Mouse (Mus musculus) MEL (cell line): ENCODE results near the gene Gal. TPM values are rescaled to one million over a fixed set of nuclear protein-coding genes. Genes with fewer than 3 reads are reported as not detected.

ENCODE experiments used
- DNase-seq: peaks from one replicate; pipeline ENCODE4 v3.0.0; 2011; ENCODE audit warnings: low read depth, low spot score
- H3K27ac ChIP-seq: 2 replicates; pipeline ENCODE4 v1.5.1; 2012; ENCODE audit warnings: low read depth, mild to moderate bottlenecking, control low read depth, low read length, moderate library complexity; ENCODE audit not compliant: control insufficient read depth
- H3K27me3 ChIP-seq, 2 experiments: fragments of 150-350 bp in 1 of 2; sonication (generic) in 1 of 2; 2 replicates each; pipeline ENCODE4 v1.6.1; 2012; ENCODE audit warnings: low read length in 2 of 2, mild to moderate bottlenecking in 2 of 2, improper control_type of control experiment in 1 of 2, moderate library complexity in 1 of 2; ENCODE audit not compliant: insufficient read depth in 2 of 2, control insufficient read depth in 1 of 2
- H3K36me3 ChIP-seq, 2 experiments: 2 replicates each; pipeline ENCODE4 v1.6.1; 2012 to 2014; ENCODE audit warnings: low read length in 2 of 2, improper control_type of control experiment in 1 of 2, inconsistent platforms in 1 of 2, mild to moderate bottlenecking in 1 of 2; ENCODE audit not compliant: insufficient read depth in 2 of 2, control insufficient read depth in 1 of 2
- H3K4me1 ChIP-seq, 2 experiments: fragments of 150-350 bp in 1 of 2; sonication (generic) in 1 of 2; 2 replicates each; pipeline ENCODE4 v1.6.1; 2012; ENCODE audit warnings: low read length in 2 of 2, improper control_type of control experiment in 1 of 2, mild to moderate bottlenecking in 1 of 2; ENCODE audit not compliant: insufficient read depth in 2 of 2, control insufficient read depth in 1 of 2
- H3K4me3 ChIP-seq, 2 experiments: fragments of 150-350 bp in 1 of 2; sonication (generic) in 1 of 2; 2 replicates each; pipeline ENCODE4 v1.5.1; 2012; ENCODE audit warnings: low read depth in 2 of 2, low read length in 2 of 2, mild to moderate bottlenecking in 2 of 2, moderate library complexity in 2 of 2, control low read depth in 1 of 2, improper control_type of control experiment in 1 of 2; ENCODE audit not compliant: control insufficient read depth in 1 of 2, insufficient read depth in 1 of 2
- H3K79me2 ChIP-seq: 2 replicates; pipeline ENCODE4 v1.6.1; 2012; ENCODE audit warnings: mild to moderate bottlenecking, low read length, moderate library complexity; ENCODE audit not compliant: control insufficient read depth, poor library complexity, insufficient read depth
- H3K9ac ChIP-seq: 2 replicates; pipeline ENCODE4 v1.6.1; 2012; ENCODE audit warnings: low read depth, mild to moderate bottlenecking, control low read depth, low read length, moderate library complexity; ENCODE audit not compliant: control insufficient read depth, poor library complexity, severe bottlenecking
- H3K9me3 ChIP-seq: fragments of 150-350 bp; sonication (generic); replicated peaks from 2 replicates; pipeline ENCODE4 v1.6.1; 2012; ENCODE audit warnings: mild to moderate bottlenecking, low read length, improper control_type of control experiment, moderate library complexity; ENCODE audit not compliant: insufficient read depth
- BHLHE40 ChIP-seq: IDR thresholded peaks from 2 replicates; pipeline ENCODE4 v1.6.1; 2012; ENCODE audit warnings: low read depth, mild to moderate bottlenecking, inconsistent platforms, low read length, improper control_type of control experiment, borderline replicate concordance
- CHD1 ChIP-seq: IDR thresholded peaks from 2 replicates; pipeline ENCODE4 v1.6.1; 2012; ENCODE audit warnings: low read depth, mild to moderate bottlenecking, inconsistent platforms, low read length, improper control_type of control experiment
- CHD2 ChIP-seq: IDR thresholded peaks from 2 replicates; pipeline ENCODE4 v1.6.1; 2011; ENCODE audit warnings: low read length, improper control_type of control experiment
- CTCF ChIP-seq, 3 experiments: IDR thresholded peaks in 2 of 3; conservative IDR thresholded peaks in 1 of 3; 2 replicates each; pipeline ENCODE4 v1.5.1; 2011 to 2012; ENCODE audit warnings: low read length in 3 of 3, low read depth in 2 of 3, mild to moderate bottlenecking in 2 of 3, improper control_type of control experiment in 1 of 3, inconsistent platforms in 1 of 3, mixed read lengths in 1 of 3, moderate library complexity in 1 of 3; ENCODE audit not compliant: control insufficient read depth in 1 of 3, insufficient read depth in 1 of 3, poor library complexity in 1 of 3, severe bottlenecking in 1 of 3
- ELF1 ChIP-seq: IDR thresholded peaks from 2 replicates; pipeline ENCODE4 v1.6.1; 2014; ENCODE audit warnings: low read depth, mild to moderate bottlenecking, inconsistent platforms, low read length, improper control_type of control experiment, moderate library complexity
- GABPA ChIP-seq: IDR thresholded peaks from 2 replicates; pipeline ENCODE4 v1.6.1; 2012; ENCODE audit warnings: low read depth, mild to moderate bottlenecking, inconsistent platforms, low read length, improper control_type of control experiment, moderate library complexity
- GATA1 ChIP-seq: IDR thresholded peaks from 2 replicates; pipeline ENCODE4 v1.6.1; 2011; ENCODE audit warnings: low read depth, low read length, improper control_type of control experiment
- HCFC1 ChIP-seq: IDR thresholded peaks from 2 replicates; pipeline ENCODE4 v1.6.1; 2012; ENCODE audit warnings: low read depth, mild to moderate bottlenecking, inconsistent platforms, low read length, improper control_type of control experiment, moderate library complexity
- JUND ChIP-seq: IDR thresholded peaks from 2 replicates; pipeline ENCODE4 v1.6.1; 2011; ENCODE audit warnings: low read depth, mild to moderate bottlenecking, improper control_type of control experiment, low read length
- MAZ ChIP-seq: IDR thresholded peaks from 2 replicates; pipeline ENCODE4 v1.6.1; 2012; ENCODE audit warnings: low read depth, mild to moderate bottlenecking, inconsistent platforms, low read length, improper control_type of control experiment
- MEF2A ChIP-seq: IDR thresholded peaks from 2 replicates; pipeline ENCODE4 v1.6.1; 2014; ENCODE audit warnings: low read depth, mild to moderate bottlenecking, inconsistent platforms, low read length, improper control_type of control experiment; ENCODE audit not compliant: poor library complexity, insufficient replicate concordance, severe bottlenecking; ENCODE audit errors: extremely low read depth
- MXI1 ChIP-seq: IDR thresholded peaks from 2 replicates; pipeline ENCODE4 v1.6.1; 2011; ENCODE audit warnings: mild to moderate bottlenecking, low read depth, low read length, improper control_type of control experiment
- MYB ChIP-seq: IDR thresholded peaks from 2 replicates; pipeline ENCODE4 v1.6.1; 2011; ENCODE audit warnings: mild to moderate bottlenecking, low read depth, low read length, improper control_type of control experiment
- MYC ChIP-seq: IDR thresholded peaks from 2 replicates; pipeline ENCODE4 v1.6.1; 2011; ENCODE audit warnings: low read depth, mild to moderate bottlenecking, low read length, improper control_type of control experiment, moderate library complexity
- POLR2A ChIP-seq, 2 experiments: IDR thresholded peaks; 2 replicates each; pipeline ENCODE4 v1.6.1; 2011 to 2012; ENCODE audit warnings: low read length in 2 of 2, mild to moderate bottlenecking in 2 of 2, control low read depth in 1 of 2, improper control_type of control experiment in 1 of 2, low read depth in 1 of 2, moderate library complexity in 1 of 2; ENCODE audit not compliant: control insufficient read depth in 1 of 2, insufficient read depth in 1 of 2, poor library complexity in 1 of 2
- POLR2AphosphoS2 ChIP-seq: IDR thresholded peaks from 2 replicates; pipeline ENCODE4 v1.6.1; 2011; ENCODE audit warnings: low read length, improper control_type of control experiment
- POLR2AphosphoS5 ChIP-seq: IDR thresholded peaks from 2 replicates; pipeline ENCODE4 v1.6.1; 2012; ENCODE audit warnings: low read depth, borderline replicate concordance, mild to moderate bottlenecking, inconsistent platforms, low read length, moderate library complexity, mixed read lengths
- RAD21 ChIP-seq: IDR thresholded peaks from 2 replicates; pipeline ENCODE4 v1.6.1; 2011; ENCODE audit warnings: mild to moderate bottlenecking, low read depth, low read length, improper control_type of control experiment
- RCOR1 ChIP-seq: IDR thresholded peaks from 2 replicates; pipeline ENCODE4 v1.6.1; 2012; ENCODE audit warnings: low read depth, mild to moderate bottlenecking, inconsistent platforms, low read length, improper control_type of control experiment
- SMC3 ChIP-seq: IDR thresholded peaks from 2 replicates; pipeline ENCODE4 v1.6.1; 2011; ENCODE audit warnings: low read depth, low read length, improper control_type of control experiment
- TBP ChIP-seq: IDR thresholded peaks from 2 replicates; pipeline ENCODE4 v1.8.0; 2011; ENCODE audit warnings: low read depth, low read length, improper control_type of control experiment
- TCF12 ChIP-seq: IDR thresholded peaks from 2 replicates; pipeline ENCODE4 v1.6.1; 2014; ENCODE audit warnings: low read depth, mild to moderate bottlenecking, inconsistent platforms, low read length, improper control_type of control experiment, moderate library complexity
- USF2 ChIP-seq, 2 experiments: IDR thresholded peaks; 2 replicates each; pipeline ENCODE4 v1.6.1; 2011 to 2012; ENCODE audit warnings: improper control_type of control experiment in 2 of 2, low read length in 2 of 2, borderline replicate concordance in 1 of 2, inconsistent platforms in 1 of 2, low read depth in 1 of 2, mild to moderate bottlenecking in 1 of 2; ENCODE audit not compliant: insufficient read depth in 1 of 2
- ZC3H11A ChIP-seq: IDR thresholded peaks from 2 replicates; pipeline ENCODE4 v1.6.1; 2012; ENCODE audit warnings: low read depth, mild to moderate bottlenecking, inconsistent platforms, low read length, improper control_type of control experiment
- ZKSCAN1 ChIP-seq: IDR thresholded peaks from 2 replicates; pipeline ENCODE4 v1.6.1; 2012; ENCODE audit warnings: low read depth, mild to moderate bottlenecking, inconsistent platforms, low read length, improper control_type of control experiment, moderate library complexity
- ZNF384 ChIP-seq: IDR thresholded peaks from 2 replicates; pipeline ENCODE4 v1.6.1; 2012; ENCODE audit warnings: low read depth, mild to moderate bottlenecking, inconsistent platforms, low read length, improper control_type of control experiment
- polyA plus RNA-seq, 2 experiments: library from polyadenylated mRNA; stranded (reverse) in 1 of 2; unstranded in 1 of 2; fragments of >175 nt in 1 of 2; fragments of >200 nt in 1 of 2; gene quantifications; 2 replicates each; pipeline versions ENCODE4 v1.2.1 to v1.2.4; 2012; ENCODE audit warnings: low replicate concordance in 2 of 2, low read depth in 1 of 2; ENCODE audit not compliant: insufficient read length in 2 of 2, insufficient read depth in 1 of 2, missing spikeins in 1 of 2
- total RNA-seq: library from RNA; depleted of rRNA; stranded (reverse); fragments of 300-350 nt; gene quantifications from 2 replicates; pipeline ENCODE4 v1.2.3, GENCODE M21; 2012

Gal gene
- total and polyA plus RNA-seq, 3 experiments = not detected

DNA sequence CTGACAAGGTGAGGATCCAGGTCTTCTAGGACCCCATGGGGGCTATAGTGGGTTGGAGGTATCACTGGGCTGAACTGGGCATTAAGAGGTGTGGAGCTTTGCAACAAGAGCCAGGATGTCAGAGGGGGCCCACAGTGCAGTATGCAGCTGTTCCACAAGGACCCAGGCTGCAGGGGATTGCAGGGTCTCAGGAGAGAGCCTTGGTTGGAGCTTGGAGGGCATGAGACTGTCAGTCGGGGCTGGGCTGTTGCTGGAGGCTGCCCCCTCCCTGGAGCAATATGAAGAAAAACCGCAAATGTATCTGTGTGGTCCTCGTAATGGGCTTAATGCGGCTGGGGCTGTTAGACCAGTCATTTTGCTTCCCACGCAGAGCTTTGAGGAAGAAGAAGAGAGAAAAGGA, 26.3 kb upstream of the Gal start:
- no peaks in the 10 kb centered on the region for H3K9me3 ChIP-seq
- H3K4me3 ChIP-seq = no peak overlapping the region
- H3K4me1 ChIP-seq = no peaks in the 10 kb centered on the region
- TF ChIP-seq POLR2AphosphoS2 (no peak), USF2 (IDR thresholded peaks at IDR 0.05; ENCODE audit: borderline replicate concordance in 1 of 2, insufficient read depth in 1 of 2, low read depth in 1 of 2, low read length in 2 of 2) (no peak), CHD2 (no peak)
- TF ChIP-seq, all 39 proteins: peak for 0
- Histone ChIP-seq H3K79me2 (no peaks in the 10 kb centered on the region), H3K9ac (no peak overlapping the region), H3K27ac (no peak overlapping the region), H3K27me3 (peaks cover 0 to 2% of the 10 kb centered on the region in 2 experiments; a peak in 2 of 4 replicates), H3K36me3 (no peaks in the 10 kb centered on the region)
- no peak for DNase-seq

DNA sequence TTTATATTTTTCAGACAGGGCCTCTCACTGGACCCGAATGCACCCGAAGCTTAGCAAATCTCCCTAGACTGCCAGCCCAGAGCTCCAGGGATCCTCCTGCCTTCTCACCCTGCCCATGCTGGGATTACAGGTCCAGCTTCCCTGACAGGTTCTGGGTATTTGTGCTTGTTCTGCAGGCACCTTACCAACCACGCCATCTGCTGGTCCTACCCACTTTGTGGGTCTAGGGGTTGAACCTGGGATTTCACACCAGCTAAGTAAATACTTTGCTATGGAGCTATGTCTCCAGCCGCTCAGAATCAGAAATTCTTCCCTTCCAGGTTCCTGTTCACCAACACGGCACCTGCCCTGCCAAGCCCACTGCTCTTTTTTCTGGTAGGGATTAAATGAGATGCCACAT, 23.6 kb upstream of the Gal start:
- Histone ChIP-seq H3K36me3 (no peaks in the 10 kb centered on the region), H3K4me3 (no peak overlapping the region), H3K4me1 (no peaks in the 10 kb centered on the region), H3K9me3 (no peaks in the 10 kb centered on the region), H3K27me3 (peaks cover 0 to 2% of the 10 kb centered on the region in 2 experiments; a peak in 1 of 4 replicates), H3K27ac (no peak overlapping the region), H3K9ac (no peak overlapping the region), H3K79me2 (no peaks in the 10 kb centered on the region)
- TF ChIP-seq CTCF (IDR thresholded peaks at IDR 0.05 in 2 of 3, conservative IDR thresholded peaks at IDR 0.05 in 1 of 3; ENCODE audit: control insufficient read depth in 1 of 3, insufficient read depth in 1 of 3, low read depth in 2 of 3, low read length in 3 of 3, poor library complexity in 1 of 3, severe bottlenecking in 1 of 3) (peak in 2 of 3 experiments; percentile 53 to 54; a peak in 4 of 6 replicates), GATA1 (no peak), MXI1 (no peak), POLR2AphosphoS5 (no peak), MEF2A (no peak), JUND (no peak), RAD21 (peak; percentile 43), ZC3H11A (peak; percentile 34; the same call in 1 of the 2 replicates), ZKSCAN1 (no peak), SMC3 (peak; percentile 66), CHD1 (no peak), ELF1 (no peak)
- DNase-seq = peak; percentile 35

DNA sequence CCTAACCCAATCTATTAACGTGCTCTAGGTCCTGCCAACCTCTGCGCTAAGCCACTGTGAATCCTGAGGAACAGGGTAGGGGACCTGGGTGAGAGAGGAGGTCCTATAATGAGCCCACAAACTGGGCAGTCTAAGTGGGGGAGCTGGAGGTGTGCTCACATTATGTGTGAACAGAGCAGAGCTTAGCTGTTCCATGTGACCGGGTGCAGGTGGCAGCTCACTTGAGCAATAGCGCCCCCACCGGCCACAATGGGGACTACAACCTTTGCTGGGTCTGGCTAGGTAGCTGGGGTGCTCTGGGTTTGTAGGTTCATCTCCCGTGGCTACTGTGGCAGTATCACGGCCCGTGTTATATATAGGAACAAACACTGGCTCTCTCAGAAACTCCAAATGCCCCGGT, 22.5 kb upstream of the Gal start:
- H3K27ac ChIP-seq = no peak overlapping the region
- TF ChIP-seq ZNF384 (no peak), RAD21 (peak; percentile 67), MYC (0 out of 2 replicates have a peak, but pooled peaks have one; percentile 25), MXI1 (no peak), TCF12 (no peak), BHLHE40 (no peak), HCFC1 (no peak), MYB (no peak), RCOR1 (no peak), ELF1 (no peak), CHD1 (no peak), GATA1 (no peak), GABPA (no peak), MAZ (no peak), USF2 (IDR thresholded peaks at IDR 0.05; ENCODE audit: borderline replicate concordance in 1 of 2, insufficient read depth in 1 of 2, low read depth in 1 of 2, low read length in 2 of 2) (no peak), POLR2A (IDR thresholded peaks at IDR 0.05; ENCODE audit: control insufficient read depth in 1 of 2, insufficient read depth in 1 of 2, low read depth in 1 of 2, low read length in 2 of 2, poor library complexity in 1 of 2) (no peak), TBP (no peak)

More for the DNA sequence above, 22.5 kb upstream of the Gal start:
- Histone ChIP-seq H3K79me2 (no peaks in the 10 kb centered on the region), H3K9ac (no peak overlapping the region), H3K4me1 (no peaks in the 10 kb centered on the region), H3K36me3 (no peaks in the 10 kb centered on the region), H3K27me3 (peaks cover 0 to 2% of the 10 kb centered on the region in 2 experiments; a peak in 1 of 4 replicates), H3K9me3 (no peaks in the 10 kb centered on the region), H3K4me3 (no peak overlapping the region)
- DNase-seq = peak; percentile 75
